Mouse (Mus musculus): ENCODE data around the gene G3bp2. TPM values are rescaled to one million over a fixed set of nuclear protein-coding genes. Genes with fewer than 3 reads are reported as not detected.
A peak's percentile ranks its signal among the peaks of the same experiment; 100 is the strongest.

Gene G3bp2
- polyA plus RNA-seq, 1 experiment from 2014 or later: 273 TPM

DNA sequence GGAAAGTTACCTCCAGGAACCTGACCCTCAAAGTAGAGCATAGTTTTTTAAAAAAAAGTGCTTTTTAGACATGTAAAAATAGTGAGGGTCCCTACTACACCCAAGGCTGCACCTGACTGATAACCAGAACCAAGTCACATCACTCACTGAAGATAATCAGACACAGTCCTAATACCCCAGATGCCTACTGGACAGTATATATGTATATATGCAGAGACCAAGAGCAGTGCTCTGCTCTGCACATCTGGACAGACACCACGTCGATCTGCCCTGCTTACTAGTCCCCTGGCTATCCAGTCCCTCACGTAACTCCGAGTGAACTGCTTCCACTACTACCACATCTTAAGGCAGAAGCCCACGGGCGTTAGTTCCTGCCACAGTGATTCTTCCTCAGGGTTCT, 30.7 kb upstream of the G3bp2 start:
- Histone ChIP-seq H3K4me3 (no peak overlapping the region), H3K36me3 (no peaks in the 10 kb centered on the region), H3K9me3 (replicated peaks) (no peaks in the 10 kb centered on the region), H3K4me1 (peaks cover 10% of the 10 kb centered on the region), H3K27me3 (ENCODE audit: low read depth, poor library complexity, severe bottlenecking) (peaks cover 3% of the 10 kb centered on the region; the same call in 1 of the 2 replicates), H3K27ac (replicated peaks) (no peak overlapping the region)
- DNase-seq (ENCODE audit: low spot score): no peak
- WGBS: 90% methylated on average over 6 of the region's 6 CpGs

- no peaks in the 10 kb centered on the region for H3K36me3 ChIP-seq
- H3K27ac ChIP-seq (replicated peaks): no peak overlapping the region
- H3K27me3 ChIP-seq (ENCODE audit: low read depth, poor library complexity, severe bottlenecking): peaks cover 3% of the 10 kb centered on the region; the same call in 1 of the 2 replicates
- peaks cover 10% of the 10 kb centered on the region for H3K4me1 ChIP-seq
- H3K4me3 ChIP-seq: no peak overlapping the region
- DNase-seq (ENCODE audit: low spot score): no peak
- H3K9me3 ChIP-seq (replicated peaks): no peaks in the 10 kb centered on the region
- 94% methylated on average over 7 of the region's 7 CpGs for WGBS
Measured at GRCm38 (mm10) chr5:92113484-92113883, 30.0 kb upstream of the G3bp2 start.

DNA sequence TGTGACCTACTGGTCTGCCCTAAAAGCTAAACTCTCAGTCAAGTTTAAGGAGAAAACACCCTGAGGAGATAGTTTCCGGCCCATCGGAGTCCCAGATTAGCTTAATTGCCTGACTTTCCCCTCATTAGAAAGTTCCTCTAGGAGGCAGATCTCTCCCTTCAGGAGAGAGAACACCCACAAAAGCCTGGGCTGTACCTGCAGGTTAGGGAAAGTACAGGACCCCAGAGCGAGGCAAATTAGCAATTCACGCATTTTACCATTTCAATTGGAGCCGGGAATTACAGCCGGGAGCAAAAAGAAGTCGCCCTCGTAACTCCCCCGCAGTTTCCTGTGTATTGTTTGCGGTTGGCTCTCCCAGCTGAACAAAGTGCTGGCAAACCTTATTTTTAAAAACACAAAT, 29.1 kb upstream of the G3bp2 start:
- H3K4me3 ChIP-seq: peak overlapping the region; percentile 41
- peaks cover 3% of the 10 kb centered on the region; the same call in 1 of the 2 replicates for H3K27me3 ChIP-seq (ENCODE audit: low read depth, poor library complexity, severe bottlenecking)
- H3K36me3 ChIP-seq: no peaks in the 10 kb centered on the region
- peaks cover 10% of the 10 kb centered on the region for H3K4me1 ChIP-seq
- no peak overlapping the region for H3K27ac ChIP-seq (replicated peaks)
- 2% methylated on average over 10 of the region's 10 CpGs for WGBS
- DNase-seq (ENCODE audit: low spot score): peak; percentile 23
- no peaks in the 10 kb centered on the region for H3K9me3 ChIP-seq (replicated peaks)

GRCm38 (mm10) chr5:92112175-92112574, 28.7 kb upstream of the G3bp2 start:
- Histone ChIP-seq H3K4me3 (peak overlapping the region; percentile 41), H3K27me3 (ENCODE audit: low read depth, poor library complexity, severe bottlenecking) (peaks cover 3% of the 10 kb centered on the region; the same call in 1 of the 2 replicates), H3K36me3 (no peaks in the 10 kb centered on the region), H3K9me3 (replicated peaks) (no peaks in the 10 kb centered on the region), H3K27ac (replicated peaks) (no peak overlapping the region), H3K4me1 (peaks cover 10% of the 10 kb centered on the region)
- no peak for DNase-seq (ENCODE audit: low spot score)
- 10% methylated on average over 6 of the region's 6 CpGs for WGBS

DNA sequence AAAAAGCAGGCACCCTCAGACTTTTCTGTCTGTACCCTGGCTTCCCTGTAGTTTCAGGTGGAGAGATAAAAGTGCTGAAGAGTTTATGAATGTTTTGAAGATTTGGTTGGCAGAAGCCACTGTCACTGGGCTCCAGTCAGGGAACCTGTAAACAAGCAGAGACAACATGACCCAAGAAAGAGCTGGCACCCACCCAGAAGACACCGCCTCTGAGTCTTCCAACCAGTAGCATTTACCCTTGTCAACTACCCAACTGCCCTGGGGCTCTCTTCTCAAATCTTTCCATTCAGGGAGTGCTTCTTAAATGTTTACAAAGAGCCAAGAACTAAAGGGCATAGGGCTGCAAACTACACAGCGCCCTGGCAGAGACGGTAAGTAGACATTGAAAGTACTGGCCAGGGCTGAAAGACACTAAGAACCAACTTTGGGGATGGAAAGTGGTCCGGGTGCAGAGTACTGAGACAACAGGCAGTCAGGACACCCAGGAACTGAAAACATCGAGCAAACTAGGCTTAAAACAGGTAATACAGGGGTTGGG, 27.4 kb upstream of the G3bp2 start:
- Histone ChIP-seq H3K36me3 (no peaks in the 10 kb centered on the region), H3K4me3 (no peak overlapping the region), H3K27me3 (ENCODE audit: low read depth, poor library complexity, severe bottlenecking) (peaks cover 3% of the 10 kb centered on the region; the same call in 1 of the 2 replicates), H3K27ac (replicated peaks) (no peak overlapping the region), H3K4me1 (peaks cover 10% of the 10 kb centered on the region), H3K9me3 (replicated peaks) (no peaks in the 10 kb centered on the region)
- DNase-seq (ENCODE audit: low spot score): no peak
- WGBS: 89% methylated on average over 5 of the region's 5 CpGs

- 88% methylated on average over 4 of the region's 4 CpGs for WGBS
- Histone ChIP-seq H3K4me1 (peaks cover 3% of the 10 kb centered on the region), H3K36me3 (no peaks in the 10 kb centered on the region), H3K27ac (replicated peaks) (no peak overlapping the region), H3K27me3 (ENCODE audit: low read depth, poor library complexity, severe bottlenecking) (no peaks in the 10 kb centered on the region), H3K4me3 (no peak overlapping the region), H3K9me3 (replicated peaks) (no peaks in the 10 kb centered on the region)
- no peak for DNase-seq (ENCODE audit: low spot score)
Measured at GRCm38 (mm10) chr5:92107282-92107681, 23.8 kb upstream of the G3bp2 start.

- no peaks in the 10 kb centered on the region; the same call in 1 of the 2 replicates for H3K4me1 ChIP-seq
Measured at GRCm38 (mm10) chr5:92106327-92107125, 23.0 kb upstream of the G3bp2 start.

DNA sequence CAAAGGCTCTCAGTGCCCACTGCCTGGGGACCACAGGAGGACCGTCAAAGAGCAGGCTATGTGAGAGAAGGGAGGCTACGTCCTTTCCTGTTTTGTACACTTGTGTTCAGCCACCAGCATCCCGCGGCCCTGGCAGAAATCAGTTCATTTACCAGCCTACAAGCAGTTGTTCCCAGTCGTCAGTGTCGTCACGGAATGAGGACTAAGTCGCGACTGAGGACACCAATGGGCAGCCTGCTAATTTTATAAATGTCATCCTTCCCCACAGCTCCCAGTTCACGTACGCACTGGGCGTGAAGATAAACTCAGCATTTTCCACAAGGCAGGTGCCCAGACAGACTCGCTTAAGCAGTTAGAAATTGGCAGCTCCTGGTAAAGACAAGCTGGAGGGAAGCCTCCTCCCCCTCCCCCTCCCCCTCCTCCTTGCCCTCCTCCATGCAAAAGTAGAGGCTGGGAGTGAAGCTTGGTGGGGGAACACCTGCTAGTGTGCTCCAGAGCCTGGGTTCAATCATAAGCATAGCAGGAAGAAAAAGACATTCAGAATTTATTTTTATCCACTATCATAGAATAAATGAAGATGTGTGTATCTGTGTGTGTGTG, 20.4 kb upstream of the G3bp2 start:
- WGBS: 79% methylated on average over 13 of the region's 13 CpGs
- H3K36me3 ChIP-seq: no peaks in the 10 kb centered on the region

More at GRCm38 (mm10) chr5:92106327-92107125, 23.0 kb upstream of the G3bp2 start:
- Histone ChIP-seq H3K27me3 (ENCODE audit: low read depth, poor library complexity, severe bottlenecking) (no peaks in the 10 kb centered on the region), H3K27ac (replicated peaks) (no peak overlapping the region), H3K9me3 (replicated peaks) (no peaks in the 10 kb centered on the region), H3K4me3 (no peak overlapping the region), H3K36me3 (no peaks in the 10 kb centered on the region)
- 55% methylated on average over 10 of the region's 10 CpGs for WGBS
- DNase-seq (ENCODE audit: low spot score): no peak

GRCm38 (mm10) chr5:92103062-92103461, 19.5 kb upstream of the G3bp2 start:
- no peaks in the 10 kb centered on the region for H3K27me3 ChIP-seq (ENCODE audit: low read depth, poor library complexity, severe bottlenecking)
- 69% methylated on average over 6 of the region's 6 CpGs for WGBS
- no peak overlapping the region for H3K27ac ChIP-seq (replicated peaks)
- no peaks in the 10 kb centered on the region for H3K36me3 ChIP-seq
- H3K4me3 ChIP-seq: no peak overlapping the region
- H3K9me3 ChIP-seq (replicated peaks): no peaks in the 10 kb centered on the region
- DNase-seq (ENCODE audit: low spot score): no peak
- H3K4me1 ChIP-seq: no peaks in the 10 kb centered on the region; the same call in 1 of the 2 replicates

More for the DNA sequence above, 20.4 kb upstream of the G3bp2 start:
- H3K4me1 ChIP-seq: no peaks in the 10 kb centered on the region; the same call in 1 of the 2 replicates
- no peak overlapping the region for H3K27ac ChIP-seq (replicated peaks)
- H3K9me3 ChIP-seq (replicated peaks): no peaks in the 10 kb centered on the region
- no peaks in the 10 kb centered on the region for H3K27me3 ChIP-seq (ENCODE audit: low read depth, poor library complexity, severe bottlenecking)
- no peak overlapping the region for H3K4me3 ChIP-seq
- DNase-seq (ENCODE audit: low spot score): no peak

- Histone ChIP-seq H3K27me3 (ENCODE audit: low read depth, poor library complexity, severe bottlenecking) (no peaks in the 10 kb centered on the region), H3K27ac (replicated peaks) (no peak overlapping the region), H3K36me3 (no peaks in the 10 kb centered on the region), H3K9me3 (replicated peaks) (no peaks in the 10 kb centered on the region), H3K4me3 (no peak overlapping the region), H3K4me1 (no peaks in the 10 kb centered on the region; the same call in 1 of the 2 replicates)
- no peak for DNase-seq (ENCODE audit: low spot score)
- 88% methylated on average over 8 of the region's 8 CpGs for WGBS
Measured at GRCm38 (mm10) chr5:92101601-92102000, 18.1 kb upstream of the G3bp2 start.

DNA sequence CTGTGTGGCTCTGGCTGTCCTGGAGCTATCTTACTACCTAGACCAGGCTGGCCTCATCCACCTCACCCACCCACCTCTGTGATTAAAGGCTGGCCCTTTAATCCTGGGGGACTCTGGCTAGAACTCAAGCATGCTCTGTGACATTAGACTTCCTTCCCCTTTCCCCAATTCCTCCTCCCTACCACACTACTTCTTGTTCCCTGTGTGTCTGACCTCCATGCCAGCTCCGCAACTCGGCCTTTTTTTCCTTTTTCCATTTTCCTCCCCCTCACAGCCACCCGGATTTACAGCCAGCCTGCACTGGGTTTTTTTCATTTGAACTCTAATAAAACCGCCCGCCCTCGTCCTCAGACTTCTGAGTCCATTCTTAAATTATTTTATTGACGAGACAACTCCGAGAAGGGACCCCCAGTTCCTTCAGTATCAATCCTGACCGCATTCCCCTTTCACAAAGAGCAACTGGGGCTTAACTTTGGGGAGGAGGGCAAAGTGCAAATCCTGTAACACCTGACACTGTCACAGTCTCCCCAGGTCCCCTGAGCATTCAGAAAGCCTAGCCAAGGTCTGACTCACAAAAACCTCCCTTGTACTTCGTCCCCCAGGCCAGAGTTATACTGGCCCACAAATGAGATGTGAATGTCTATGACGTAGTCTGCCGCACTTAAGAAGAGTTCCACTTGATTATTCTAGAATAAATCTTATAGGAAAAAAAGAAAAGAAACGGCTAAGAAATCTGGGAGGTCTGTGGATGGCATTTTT, 15.0 kb upstream of the G3bp2 start:
- WGBS: 67% methylated on average over 13 of the region's 13 CpGs
- no peak overlapping the region for H3K27ac ChIP-seq (replicated peaks)

GRCm38 (mm10) chr5:92097779-92098178, 14.3 kb upstream of the G3bp2 start:
- H3K27ac ChIP-seq (replicated peaks): no peak overlapping the region
- H3K36me3 ChIP-seq: no peaks in the 10 kb centered on the region
- WGBS: 93% methylated on average over 4 of the region's 4 CpGs
- H3K4me3 ChIP-seq: no peak overlapping the region
- no peaks in the 10 kb centered on the region for H3K9me3 ChIP-seq (replicated peaks)
- H3K27me3 ChIP-seq (ENCODE audit: low read depth, poor library complexity, severe bottlenecking): no peaks in the 10 kb centered on the region
- peaks cover 12% of the 10 kb centered on the region for H3K4me1 ChIP-seq
- DNase-seq (ENCODE audit: low spot score): no peak

More for the DNA sequence above, 15.0 kb upstream of the G3bp2 start:
- no peak overlapping the region for H3K4me3 ChIP-seq
- H3K4me1 ChIP-seq: peaks cover 5% of the 10 kb centered on the region
- no peaks in the 10 kb centered on the region for H3K36me3 ChIP-seq
- DNase-seq (ENCODE audit: low spot score): no peak
- no peaks in the 10 kb centered on the region for H3K9me3 ChIP-seq (replicated peaks)
- no peaks in the 10 kb centered on the region for H3K27me3 ChIP-seq (ENCODE audit: low read depth, poor library complexity, severe bottlenecking)
